Mouse (Mus musculus) megakaryocyte-erythroid progenitor cell, adult 5-6 weeks (primary cell): ENCODE measurements around the gene Gab2. TPM values are rescaled to one million over a fixed set of nuclear protein-coding genes. Genes with fewer than 3 reads are reported as not detected.

Experiments used
- ATAC-seq: replicated peaks from 2 replicates; pipeline ENCODE4 v1.8.0; 2016; ENCODE audit warnings: mild to moderate bottlenecking, inconsistent platforms; ENCODE audit not compliant: severe bottlenecking, poor library complexity, low FRiP score, low TSS enrichment
- total RNA-seq, 2 experiments: library from RNA; stranded (forward) in 1 of 2; stranded (reverse) in 1 of 2; fragments of 200-1000, 215-1000 nt in 1 of 2; fragments of >200 nt in 1 of 2; fragmentation: Nextera tagmentation in 1 of 2; gene quantifications; 2 replicates each; pipeline ENCODE4 v1.2.3; 2014 to 2017

The Gab2 gene
- total RNA-seq, 2 experiments from 2014 or later, result 3.1 to 5.2 TPM

DNA sequence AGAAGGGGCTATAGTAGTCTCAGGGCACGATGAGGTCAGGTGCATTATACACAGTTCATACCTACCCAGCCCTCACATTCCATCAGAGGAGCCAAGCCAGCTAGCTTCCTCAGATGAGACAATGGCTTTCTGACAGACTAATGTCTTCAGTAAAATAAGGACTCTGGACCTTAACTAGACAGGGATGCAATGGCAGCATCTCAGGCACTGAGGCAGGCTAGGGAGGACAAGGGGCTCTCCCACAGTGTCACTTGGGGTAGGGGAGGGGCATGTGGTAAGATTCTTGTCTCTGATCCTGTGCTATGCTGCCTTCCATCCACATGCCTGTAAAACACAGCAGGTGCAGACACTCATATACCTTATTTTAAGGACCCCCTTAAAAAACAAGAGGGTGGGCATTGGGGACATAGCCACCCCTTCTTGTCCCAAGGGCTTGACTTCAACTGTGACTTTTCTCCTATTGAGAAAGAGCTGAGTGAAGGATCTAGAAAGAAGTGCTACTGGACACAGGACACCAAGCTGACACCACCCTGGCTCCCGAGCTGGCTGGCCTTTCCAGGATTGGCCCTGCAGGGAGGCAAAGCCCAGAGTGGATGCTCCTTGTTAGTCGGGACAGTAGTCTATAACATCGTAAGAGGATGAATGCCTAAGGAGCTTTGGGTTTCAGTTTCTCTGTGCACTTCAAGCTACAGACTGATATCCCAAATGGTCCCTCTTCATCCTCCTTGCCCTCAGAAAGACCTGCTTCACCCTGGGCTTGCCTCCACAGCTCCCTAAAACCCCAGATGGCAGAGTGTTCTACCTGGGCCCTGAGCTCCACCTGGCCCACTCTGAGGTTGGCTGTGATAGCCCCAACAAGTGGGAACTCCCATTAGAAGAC lies 228.3 kb downstream of the Gab2 start:
- ATAC-seq, result no peak

DNA sequence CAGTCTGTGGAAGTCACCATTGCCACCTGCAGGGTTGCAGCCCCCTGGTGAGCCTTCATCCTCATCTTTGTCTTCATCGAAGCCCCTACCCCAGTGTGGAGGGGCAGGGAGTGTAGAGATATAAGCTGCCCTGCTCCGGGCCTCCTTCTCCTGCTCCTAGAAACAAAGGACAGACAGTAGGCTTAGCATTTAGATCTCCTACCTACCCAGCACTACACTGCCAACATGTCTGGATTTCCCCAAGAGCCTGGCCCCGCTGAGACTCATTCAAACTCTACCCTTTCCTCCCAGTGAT lies 228.9 kb downstream of the Gab2 start:
- no peak for ATAC-seq

DNA sequence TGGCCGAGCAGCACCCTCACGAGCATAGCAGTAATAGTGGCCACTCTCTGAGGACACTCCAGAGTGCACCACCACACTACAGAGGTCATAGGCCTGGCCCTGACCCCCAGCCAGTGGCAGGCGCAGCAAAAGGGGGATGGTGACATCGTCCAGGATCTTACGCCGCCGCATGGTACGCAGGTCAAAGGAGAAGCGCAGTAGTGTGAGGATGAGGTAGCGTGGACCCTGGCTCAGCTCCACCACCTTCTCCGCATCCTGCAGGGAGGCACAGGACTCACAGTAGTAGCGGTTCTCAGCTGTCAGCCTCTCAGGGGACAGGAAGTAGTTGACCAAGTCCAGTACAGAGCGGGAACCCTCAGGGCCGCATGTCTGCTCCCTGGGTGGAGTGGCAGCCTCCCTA lies 230.2 kb downstream of the Gab2 start:
- no peak for ATAC-seq

DNA sequence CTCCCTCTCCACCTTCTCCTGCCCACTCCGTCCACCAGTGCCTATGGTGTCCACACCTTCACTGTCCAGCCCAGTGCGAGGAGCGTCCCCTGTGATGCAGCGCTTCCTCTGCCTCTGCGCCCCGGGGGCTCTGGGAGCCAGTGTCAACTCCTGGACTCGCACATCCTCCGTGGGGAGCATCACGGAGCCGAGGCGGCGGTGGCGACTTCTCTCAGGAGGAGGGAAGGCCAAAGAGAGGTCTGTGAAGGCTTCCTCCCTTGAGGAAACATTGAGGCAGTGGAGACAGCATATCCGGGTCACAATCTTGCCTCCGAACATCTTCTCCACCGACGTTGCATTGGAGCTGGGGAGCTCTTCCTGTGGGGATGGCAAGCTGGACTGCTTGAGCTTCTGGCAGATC lies 230.8 kb downstream of the Gab2 start:
- no peak for ATAC-seq

DNA sequence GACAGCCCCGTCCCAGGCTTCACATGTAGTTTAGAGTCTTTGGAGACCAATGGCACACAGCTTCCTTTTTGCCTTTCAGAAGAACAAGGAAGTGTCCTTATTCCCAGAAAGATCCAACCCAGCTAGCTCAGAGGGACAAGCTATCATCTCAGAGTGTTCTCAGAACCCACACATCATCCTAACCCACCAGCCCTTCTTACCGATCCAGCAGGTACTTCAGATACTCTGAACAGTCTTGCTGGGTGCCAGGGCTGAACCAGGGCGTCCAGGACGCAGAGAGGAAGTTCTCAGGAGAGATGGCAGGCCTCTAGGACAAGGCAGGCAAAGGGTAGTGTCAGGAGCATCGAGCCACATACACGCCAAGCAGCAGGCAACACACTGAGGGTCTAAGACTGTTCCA lies 231.5 kb downstream of the Gab2 start:
- ATAC-seq, result no peak

DNA sequence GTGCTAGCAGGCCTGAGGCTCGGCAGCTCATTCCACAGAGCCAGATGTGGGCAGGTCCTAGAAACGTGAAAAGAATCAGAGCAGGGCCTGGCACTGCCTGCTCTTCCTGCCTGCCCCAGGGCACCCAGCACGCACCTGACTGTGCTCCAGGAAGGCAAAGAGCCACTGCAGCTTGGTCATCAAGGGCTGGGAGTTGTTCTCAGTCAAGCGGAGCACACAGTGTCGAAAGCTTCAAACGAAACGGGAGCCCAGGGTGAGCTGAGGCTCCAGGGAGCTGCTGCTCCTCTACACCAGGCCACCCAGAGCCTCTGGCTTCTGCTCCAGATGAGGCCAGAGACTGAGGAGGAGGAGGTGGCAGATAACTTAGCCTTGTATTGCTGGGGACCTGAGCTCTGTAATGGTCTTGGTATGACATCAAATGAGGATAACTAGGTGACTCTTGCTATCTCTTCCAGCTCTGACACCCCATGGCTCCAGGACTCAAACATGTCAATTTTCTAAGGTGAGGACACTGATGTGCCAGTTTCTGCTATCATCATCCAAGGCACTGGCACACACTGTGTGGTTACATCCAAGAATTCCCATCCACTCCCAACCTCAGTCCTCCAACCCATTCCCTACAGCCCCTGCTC lies 232.1 kb downstream of the Gab2 start:
- no peak for ATAC-seq

DNA sequence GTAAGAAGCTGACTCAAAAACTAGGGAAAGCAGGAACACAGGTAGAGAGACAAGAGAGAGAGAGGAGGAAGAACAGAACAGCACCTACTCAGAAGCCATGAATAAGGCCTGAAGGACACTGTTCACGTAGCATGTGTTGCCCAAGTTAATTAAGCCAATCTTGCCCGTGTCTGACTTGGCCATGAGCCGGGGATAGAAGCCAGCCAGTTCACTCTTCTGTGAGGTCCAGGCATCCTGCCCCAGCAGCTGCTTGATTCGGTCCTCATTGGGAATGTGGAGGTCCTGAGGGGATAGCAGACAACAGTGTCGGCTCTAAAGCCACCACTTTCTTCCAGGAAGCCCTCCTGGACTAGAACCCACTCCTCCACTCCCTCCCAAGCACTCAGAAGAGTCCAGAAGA lies 233.3 kb downstream of the Gab2 start:
- no peak for ATAC-seq

DNA sequence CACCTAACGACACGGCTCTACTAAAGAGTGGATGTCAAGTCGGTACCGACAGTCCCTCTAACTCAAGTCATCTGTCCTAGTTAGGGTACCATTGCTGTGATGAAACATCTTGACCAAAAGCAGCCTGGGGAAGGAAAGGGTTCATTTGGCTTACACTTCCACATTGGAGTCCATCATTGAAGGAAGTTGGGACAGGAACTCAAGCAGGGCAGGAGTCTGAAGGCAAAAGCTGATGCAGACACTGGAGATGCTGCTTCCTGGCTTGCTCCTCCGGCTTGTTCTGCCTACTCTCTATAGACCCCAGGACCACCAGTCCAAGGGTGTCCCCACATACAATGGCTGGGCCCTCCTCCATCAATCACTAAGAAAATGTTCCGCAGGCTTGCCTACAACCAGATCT lies 234.3 kb downstream of the Gab2 start:
- no peak for ATAC-seq

DNA sequence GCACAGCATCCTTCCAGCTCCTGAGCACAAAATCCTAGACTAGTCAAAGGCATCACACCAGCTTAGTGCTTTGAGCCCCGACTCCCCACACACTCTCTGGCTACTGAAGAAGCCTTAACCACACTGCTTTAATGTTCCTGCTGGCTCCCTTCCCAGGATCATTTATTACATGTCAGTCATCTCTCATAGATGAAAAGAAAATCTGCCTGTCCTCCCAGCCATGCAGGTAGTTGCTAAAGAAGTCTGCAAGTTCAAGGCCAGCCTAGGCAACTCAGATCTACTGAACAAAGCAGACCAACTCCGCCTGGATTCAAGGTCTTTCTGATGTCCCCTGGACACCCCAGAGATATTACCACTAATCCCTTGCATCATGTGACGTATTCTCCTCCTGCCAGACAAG lies 236.3 kb downstream of the Gab2 start:
- no peak for ATAC-seq

DNA sequence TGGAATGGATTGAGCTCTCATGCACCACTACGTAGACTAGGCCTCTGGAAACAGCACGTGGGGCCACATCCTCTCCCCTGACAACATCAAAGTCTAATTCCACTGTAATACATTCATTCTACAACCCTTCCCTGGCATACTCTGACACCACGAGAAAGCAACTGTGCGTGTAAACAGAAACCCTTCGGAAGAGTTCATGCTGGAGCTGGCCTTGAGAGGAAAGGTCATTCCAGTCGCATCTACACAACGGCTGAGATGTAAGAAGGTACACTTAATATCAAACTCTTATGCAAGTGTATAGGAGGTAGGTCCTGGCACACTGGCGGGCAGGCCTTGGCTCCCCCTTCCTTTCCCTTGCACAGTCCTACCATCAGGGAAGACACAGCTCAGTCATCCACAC lies 243.0 kb downstream of the Gab2 start:
- no peak for ATAC-seq

DNA sequence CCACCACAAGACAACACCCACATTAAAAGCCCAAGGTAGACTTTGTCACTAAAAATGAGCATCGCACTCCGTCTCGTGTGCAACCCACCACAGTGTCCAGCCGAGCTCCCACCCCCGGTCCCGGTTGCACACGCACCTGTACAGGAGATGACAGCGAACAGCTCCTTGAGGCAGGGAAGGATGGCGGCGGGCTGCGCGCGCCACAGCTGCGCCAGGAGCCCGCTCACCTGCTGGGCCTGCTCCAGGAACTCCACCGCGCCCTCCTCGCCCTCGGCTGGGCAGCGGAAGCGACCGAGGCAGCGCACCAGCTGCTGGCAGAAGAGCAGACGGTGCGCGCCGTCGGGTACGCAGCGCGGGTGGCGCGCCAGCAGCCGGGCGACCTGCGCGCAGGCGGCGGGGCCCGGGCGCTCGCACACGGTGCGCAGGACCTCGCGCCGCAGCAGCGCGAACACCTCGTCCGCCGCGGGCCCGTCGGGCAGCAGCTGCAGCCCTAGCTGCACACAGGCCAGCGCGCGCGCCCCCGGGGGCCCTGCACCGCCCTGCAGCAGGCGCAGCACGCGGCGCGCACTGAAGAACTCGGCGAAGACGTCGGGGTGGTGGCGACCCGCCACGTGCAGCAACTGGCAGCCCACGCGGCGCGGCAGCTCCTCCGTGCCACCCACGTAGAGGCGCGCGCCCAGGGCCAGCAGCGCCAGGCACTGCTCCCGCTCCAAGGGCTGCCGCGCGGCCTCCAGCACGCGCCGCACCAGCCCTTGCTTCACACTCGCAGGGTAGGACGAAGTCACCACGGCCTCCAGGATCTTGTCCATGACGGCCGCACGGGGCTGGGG lies 244.0 kb downstream of the Gab2 start:
- no peak for ATAC-seq

DNA sequence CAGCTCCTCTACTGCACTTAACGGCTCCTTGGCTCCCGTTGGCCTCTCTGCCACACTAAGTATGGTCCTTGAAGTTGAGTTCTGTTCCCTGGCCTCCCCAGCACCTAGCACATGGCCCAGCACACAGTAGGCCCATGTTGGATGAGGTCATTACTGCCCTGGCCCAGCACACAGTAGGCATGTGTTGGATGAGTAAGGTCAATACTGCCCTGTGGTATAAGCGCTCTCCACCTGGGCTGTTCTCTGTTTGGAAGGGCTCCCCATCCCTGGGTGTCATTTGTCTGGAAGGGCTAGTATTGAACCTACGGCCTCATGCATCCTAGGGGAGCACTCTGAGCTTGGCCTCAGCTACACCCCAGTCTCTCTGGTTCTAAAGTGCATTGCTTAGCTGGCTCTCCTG lies 246.0 kb downstream of the Gab2 start:
- no peak for ATAC-seq

DNA sequence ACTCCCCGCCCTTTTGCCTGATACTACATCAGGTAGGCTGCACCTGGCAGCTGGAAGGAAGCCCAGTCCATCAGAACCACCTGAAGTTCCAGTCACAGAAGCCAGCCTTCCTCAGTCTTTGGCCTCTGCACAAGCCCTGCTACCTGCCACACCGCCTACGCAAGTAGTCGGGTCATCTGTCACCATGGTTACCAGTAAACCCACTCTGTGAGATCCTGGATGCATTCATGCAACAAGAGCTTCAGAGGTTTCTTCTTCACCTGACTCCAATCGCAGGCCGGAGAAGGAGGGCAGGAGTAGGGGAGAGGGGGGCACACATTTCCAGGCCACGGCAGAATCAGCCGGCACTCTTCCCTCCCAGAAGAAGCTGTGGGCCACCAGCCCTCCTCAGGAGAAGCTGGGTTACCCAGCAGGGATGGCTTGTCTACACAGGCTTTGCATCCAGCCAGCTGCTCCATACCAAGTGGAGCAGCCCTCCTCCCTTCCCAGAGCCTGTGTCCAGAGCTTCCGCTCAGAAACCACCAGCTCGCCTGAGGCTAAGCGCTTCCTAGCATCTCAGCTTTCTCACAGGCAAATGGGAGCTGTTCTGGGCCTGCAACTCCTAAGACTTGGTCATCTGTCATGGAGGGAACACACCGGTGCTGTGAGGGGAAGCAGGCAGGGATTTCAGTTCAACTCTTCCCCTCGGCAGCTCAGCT lies 247.7 kb downstream of the Gab2 start:
- no peak for ATAC-seq

DNA sequence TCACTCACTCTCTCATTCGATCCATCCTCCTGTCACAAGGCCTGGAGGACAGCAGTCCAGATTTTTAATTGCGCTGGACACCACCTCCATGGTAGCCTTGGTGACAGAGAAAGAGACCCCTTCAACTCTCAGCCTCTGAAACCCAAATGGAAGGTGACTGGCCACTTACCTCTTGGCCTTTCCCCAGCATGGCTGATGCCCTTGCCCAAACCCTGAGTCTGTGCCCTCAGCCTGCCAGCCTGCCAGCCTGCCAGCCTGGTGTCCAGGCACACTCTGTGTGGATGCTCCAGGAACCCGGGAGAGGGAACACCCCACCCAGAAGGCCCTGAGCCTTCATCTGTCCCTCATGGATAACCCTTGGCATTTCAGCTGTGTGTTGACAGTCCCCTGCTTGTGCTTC lies 248.3 kb downstream of the Gab2 start:
- ATAC-seq, result no peak

DNA sequence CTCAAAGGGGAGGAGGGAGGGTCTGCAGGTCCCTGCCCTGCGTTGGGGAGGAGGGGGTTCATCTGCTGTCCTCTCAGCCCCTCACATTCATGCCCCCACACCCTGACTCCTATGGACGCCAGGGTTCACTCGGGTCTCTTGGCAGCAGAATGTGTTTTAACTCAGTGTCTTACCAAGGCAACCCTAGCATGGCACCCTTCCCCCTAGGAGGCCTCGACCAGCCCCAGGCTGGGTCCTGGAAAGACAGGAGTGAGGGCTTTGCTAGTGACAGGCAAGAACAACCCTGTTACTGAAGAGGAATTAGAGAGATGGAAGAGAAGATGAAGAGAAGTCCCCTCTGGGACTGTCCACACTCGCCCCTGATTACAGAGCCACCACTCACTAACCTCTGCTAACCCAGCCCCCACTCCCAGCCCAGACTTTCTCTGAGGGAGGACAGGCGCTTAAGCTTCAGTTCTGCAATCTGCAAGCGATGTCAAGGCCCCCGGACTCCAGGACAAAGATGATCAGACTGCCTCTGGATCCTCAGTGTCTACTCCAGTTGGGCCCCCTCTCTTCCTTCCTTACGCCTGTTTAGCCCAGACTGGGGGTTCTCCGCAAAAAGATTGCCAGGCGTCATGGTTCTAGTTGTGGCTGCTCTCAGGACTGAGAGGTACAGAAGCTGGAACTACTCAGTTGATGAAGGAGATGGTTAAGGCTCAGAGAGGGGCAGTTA lies 249.7 kb downstream of the Gab2 start:
- ATAC-seq, result no peak

DNA sequence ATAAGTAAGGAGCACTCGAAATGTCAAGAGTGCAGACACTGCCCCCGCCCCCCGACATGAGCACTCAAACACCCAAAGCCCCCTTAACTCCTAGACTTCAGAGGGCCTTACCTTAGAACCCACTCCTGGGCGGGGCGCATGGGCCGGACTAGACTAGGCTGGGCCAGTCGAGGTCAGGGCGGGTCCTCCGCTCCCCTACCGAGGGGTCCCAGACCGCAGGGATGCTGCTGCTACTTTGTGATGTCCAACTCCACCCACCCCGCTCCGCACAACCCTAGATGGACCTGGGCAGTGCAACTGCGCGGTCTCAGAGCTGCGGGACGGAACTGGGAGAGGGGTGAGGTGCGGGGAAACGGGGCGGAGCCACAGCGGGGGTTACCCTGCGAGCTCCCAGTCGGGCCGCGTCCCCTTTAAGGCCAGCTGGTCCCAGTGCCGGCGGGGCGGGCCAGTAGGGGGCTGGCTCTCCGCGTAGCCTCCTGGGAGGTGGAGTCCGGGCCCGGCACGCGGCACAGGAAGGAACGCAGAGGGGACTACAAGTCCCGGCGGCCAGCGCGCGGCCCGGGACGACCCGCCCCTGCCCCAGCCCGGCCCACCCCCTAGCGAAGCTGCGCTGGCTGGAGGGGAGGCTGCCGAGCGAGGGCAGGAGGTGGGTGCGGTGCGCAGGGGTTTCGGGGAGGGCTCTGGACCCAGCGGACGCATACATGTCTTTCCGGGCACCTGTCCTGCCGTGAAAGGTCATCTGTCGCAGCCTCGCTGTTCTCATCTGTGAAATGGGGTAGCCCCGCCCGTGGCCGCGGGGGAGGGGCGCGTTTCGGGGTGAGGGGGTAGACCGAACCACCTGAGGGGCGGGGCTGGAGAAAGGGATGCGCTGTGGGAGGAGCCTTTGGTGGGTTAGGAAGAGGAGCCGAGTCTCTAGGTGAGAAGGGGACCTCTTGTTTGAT lies 250.6 kb downstream of the Gab2 start, which contains the start of the genes Usp35 and Kctd21:
Gene Usp35 (minus strand): TSS at position 295 of the 941 bp plus-strand sequence.
Gene Kctd21 (plus strand): TSS at position 602 of the 941 bp plus-strand sequence.
- peak; percentile 97 for ATAC-seq

DNA sequence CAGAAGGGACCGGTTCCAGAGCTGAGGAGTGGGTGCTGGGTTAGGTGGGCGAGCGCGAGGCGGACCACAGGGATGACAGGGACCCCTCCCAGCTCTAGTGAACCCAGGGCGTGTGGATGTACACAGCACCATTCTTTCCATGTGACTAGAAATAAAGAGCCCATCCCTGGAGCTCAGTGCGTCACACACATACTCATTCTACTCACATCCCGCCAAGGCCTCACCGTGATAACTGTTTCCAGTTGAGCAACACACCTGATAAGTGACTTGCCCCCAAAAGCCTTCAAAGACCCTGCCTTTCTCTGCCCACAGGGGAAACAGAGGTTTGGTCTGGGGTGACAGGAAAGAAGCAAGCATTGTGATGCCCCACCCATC lies 251.3 kb downstream of the Gab2 start:
- ATAC-seq, result 0 out of 2 replicates have a peak, but pooled peaks have one; percentile 1
